Mouse (Mus musculus): ENCODE data around the gene Pla2g4a. TPM values are rescaled to one million over a fixed set of nuclear protein-coding genes. Genes with fewer than 3 reads are reported as not detected.

The Pla2g4a gene
- 0.39 TPM for polyA plus RNA-seq (2017; shearing (Covaris generic))

GRCm38 (mm10) chr1:149960734-149961424, at the start of gene Pla2g4a:
TSS of gene Pla2g4a (minus strand) at chr1:149961290.

Other genes starting within 250 kb of the Pla2g4a start
- gene Ptgs2, start 138.7 kb upstream of the Pla2g4a start, polyA plus RNA-seq (2017; shearing (Covaris generic)) = 0.45 TPM

Measured in effector memory CD4-positive, alpha-beta T cell, adult 7 months (primary cell).